Mouse (Mus musculus) retina, postnatal 7 days (tissue): ENCODE results near the gene Ergic1.

Experiments
- DNase-seq: peaks from one replicate; pipeline ENCODE4 v3.0.0-alpha.2; 2012; ENCODE audit warnings: low read depth, low spot score

Ergic1 gene

GRCm38 (mm10) chr17:26537722-26538471 lies 23.4 kb upstream of the Ergic1 start:
- DNase-seq: no peak

GRCm38 (mm10) chr17:26540083-26540482 lies 21.2 kb upstream of the Ergic1 start:
- DNase-seq: no peak

- no peak for DNase-seq
These were observed 16.8 kb upstream of the Ergic1 start for GRCm38 (mm10) chr17:26544319-26544963.

GRCm38 (mm10) chr17:26547771-26548170 lies 13.5 kb upstream of the Ergic1 start:
- no peak for DNase-seq

GRCm38 (mm10) chr17:26548566-26548965 lies 12.7 kb upstream of the Ergic1 start:
- DNase-seq: no peak

- no peak for DNase-seq
These were observed 12.0 kb upstream of the Ergic1 start for GRCm38 (mm10) chr17:26549148-26549809.

GRCm38 (mm10) chr17:26551104-26551503 lies 10.2 kb upstream of the Ergic1 start:
- no peak for DNase-seq

GRCm38 (mm10) chr17:26553033-26553432 lies 8.3 kb upstream of the Ergic1 start:
- no peak for DNase-seq

GRCm38 (mm10) chr17:26560526-26561289 lies 581 bp upstream of the Ergic1 start:
- no peak for DNase-seq

- no peak for DNase-seq
These were observed 427 bp downstream of the Ergic1 start, which contains the start of gene Dusp1 for GRCm38 (mm10) chr17:26561651-26562181. Gene Dusp1 (minus strand): TSS chr17:26562128.

GRCm38 (mm10) chr17:26562292-26562691 lies 1.0 kb downstream of the Ergic1 start:
- no peak for DNase-seq

GRCm38 (mm10) chr17:26563476-26563875 lies 2.2 kb downstream of the Ergic1 start:
- no peak for DNase-seq

- DNase-seq: no peak
These were observed 3.1 kb downstream of the Ergic1 start for GRCm38 (mm10) chr17:26564439-26564838.

- DNase-seq: no peak
These were observed 6.0 kb downstream of the Ergic1 start for GRCm38 (mm10) chr17:26567142-26567817.

GRCm38 (mm10) chr17:26567818-26568173 lies 6.5 kb downstream of the Ergic1 start:
- no peak for DNase-seq

- DNase-seq: no peak
These were observed 8.5 kb downstream of the Ergic1 start for GRCm38 (mm10) chr17:26569594-26570350.

GRCm38 (mm10) chr17:26570651-26571118 lies 9.4 kb downstream of the Ergic1 start:
- DNase-seq: no peak

- DNase-seq: no peak
These were observed 10.1 kb downstream of the Ergic1 start for GRCm38 (mm10) chr17:26571377-26571776.

GRCm38 (mm10) chr17:26572265-26572664 lies 11.0 kb downstream of the Ergic1 start:
- no peak for DNase-seq

- DNase-seq: no peak
These were observed 12.8 kb downstream of the Ergic1 start for GRCm38 (mm10) chr17:26574118-26574517.
